Mouse (Mus musculus) CH12.LX (cell line): ENCODE results near the gene Taf8.

Experiments used
- BHLHE40 ChIP-seq: IDR thresholded peaks from 2 replicates; pipeline ENCODE4 v1.6.1; 2011; ENCODE audit warnings: mild to moderate bottlenecking, low read depth, low read length, improper control_type of control experiment
- CTCF ChIP-seq, 2 experiments: IDR thresholded peaks in 1 of 2; conservative IDR thresholded peaks in 1 of 2; 2 replicates each; pipeline ENCODE4 v1.5.1; 2011 to 2012; ENCODE audit warnings: low read depth in 2 of 2, low read length in 2 of 2, improper control_type of control experiment in 1 of 2, inconsistent platforms in 1 of 2, mild to moderate bottlenecking in 1 of 2, moderate library complexity in 1 of 2
- EP300 ChIP-seq: IDR thresholded peaks from 2 replicates; pipeline ENCODE4 v1.6.1; 2011; ENCODE audit warnings: low read length, improper control_type of control experiment
- JUND ChIP-seq: conservative IDR thresholded peaks from 2 replicates; pipeline ENCODE4 v1.6.1; 2011; ENCODE audit warnings: low read depth, low read length, improper control_type of control experiment
- MAFK ChIP-seq: IDR thresholded peaks from 2 replicates; pipeline ENCODE4 v1.6.1; 2011; ENCODE audit warnings: low read length, improper control_type of control experiment; ENCODE audit not compliant: insufficient replicate concordance
- MAX ChIP-seq: IDR thresholded peaks from 2 replicates; pipeline ENCODE4 v1.6.1; 2011; ENCODE audit warnings: low read length, improper control_type of control experiment
- NELFE ChIP-seq: IDR thresholded peaks from 2 replicates; pipeline ENCODE4 v1.6.1; 2011; ENCODE audit warnings: low read depth, low read length, improper control_type of control experiment
- POLR2A ChIP-seq: IDR thresholded peaks from 2 replicates; pipeline ENCODE4 v1.6.1; 2011; ENCODE audit warnings: low read depth, mild to moderate bottlenecking, improper control_type of control experiment, low read length
- POLR2AphosphoS2 ChIP-seq: IDR thresholded peaks from 2 replicates; pipeline ENCODE4 v1.6.1; 2011; ENCODE audit warnings: low read depth, low read length, improper control_type of control experiment
- ZC3H11A ChIP-seq: IDR thresholded peaks from 2 replicates; pipeline ENCODE4 v1.6.1; 2012; ENCODE audit warnings: low read depth, mild to moderate bottlenecking, inconsistent platforms, low read length, improper control_type of control experiment
- ZKSCAN1 ChIP-seq: IDR thresholded peaks from 2 replicates; pipeline ENCODE4 v1.6.1; 2012; ENCODE audit warnings: low read depth, inconsistent platforms, low read length, improper control_type of control experiment, borderline replicate concordance

DNA sequence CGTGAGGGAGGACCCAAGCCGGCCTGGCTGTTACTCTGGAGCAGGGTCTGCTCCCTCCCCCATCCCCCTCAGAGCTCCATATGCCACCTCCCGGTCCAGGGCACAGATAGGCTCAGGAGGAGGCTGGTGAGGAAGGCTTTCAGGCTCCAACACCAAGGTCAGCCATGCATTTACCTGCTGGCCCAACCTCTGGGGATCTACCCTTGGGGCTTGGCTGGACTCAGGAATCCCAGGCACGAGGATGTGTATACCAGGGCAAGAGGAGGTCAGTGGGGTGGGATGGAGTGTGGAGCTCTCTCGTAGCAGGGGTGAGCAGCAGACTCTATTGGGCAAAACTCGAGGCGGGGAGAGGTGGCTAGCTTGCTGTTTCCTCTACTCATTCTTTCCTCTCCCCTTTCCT, 49.2 kb downstream of the Taf8 start:
- TF ChIP-seq CTCF (conservative IDR thresholded peaks at IDR 0.05 in 1 of 2, IDR thresholded peaks at IDR 0.05 in 1 of 2; ENCODE audit: low read depth in 2 of 2, low read length in 2 of 2) (no peak), ZC3H11A (no peak), NELFE (no peak), POLR2AphosphoS2 (no peak), EP300 (no peak), MAFK (no peak), POLR2A (no peak), BHLHE40 (no peak), ZKSCAN1 (no peak), JUND (no peak), MAX (no peak)
